Mouse (Mus musculus): ENCODE measurements around the gene Doc2g.

The Doc2g gene

GRCm38 (mm10) chr19:4051741-4052515 lies 48.8 kb downstream of the Doc2g start:
- in situ Hi-C loops (cut with MboI, MseI): no loop called here

- in situ Hi-C loops (cut with MboI, MseI): no loop called here
Observed at GRCm38 (mm10) chr19:4052516-4053030, 49.5 kb downstream of the Doc2g start.

- in situ Hi-C loops (cut with MboI, MseI): loop anchor here (5.0 kb wide), 2 partner anchors 38 to 83 kb away; partner anchors contain the start of gene Gpr152
Observed at GRCm38 (mm10) chr19:4054613-4055012, 51.5 kb downstream of the Doc2g start.

GRCm38 (mm10) chr19:4055216-4055946 lies 52.3 kb downstream of the Doc2g start:
- in situ Hi-C loops (cut with MboI, MseI): loop anchor here (5.0 kb wide), 2 partner anchors 37 to 82 kb away; partner anchors contain the start of gene Gpr152

GRCm38 (mm10) chr19:4055947-4056693 lies 53.0 kb downstream of the Doc2g start:
- in situ Hi-C loops (cut with MboI, MseI): loop anchor here (5.0 kb wide), 2 partner anchors 36 to 81 kb away; partner anchors contain the start of gene Gpr152

Data from T-helper 2 cell (primary cell).